Mouse (Mus musculus) kidney, postnatal 0 days (tissue): ENCODE measurements at regions not wholly inside any gene's neighbourhood (a gene's known extent, or its start where the extent isn't known, plus 50 kb on each side); places are given as distances from the start of the nearest gene placed in this dataset.

Experiments
- ATAC-seq: fragments of 200-750 bp; cut with Nextera tagmentation; replicated peaks from 2 replicates; pipeline ENCODE4 v1.8.0; 2017; ENCODE audit warnings: low read depth, moderate number of reproducible peaks, moderate TSS enrichment, moderate library complexity; ENCODE audit not compliant: low FRiP score
- DNase-seq: peaks from one replicate; pipeline ENCODE4 v3.0.0-alpha.2; 2016; ENCODE audit warnings: low spot score
- H3K27ac ChIP-seq: fragments of 300-500 bp; sonication (generic); 2 replicates; pipeline ENCODE4 v1.5.1; 2014; ENCODE audit warnings: mild to moderate bottlenecking
- H3K27me3 ChIP-seq: fragments of 300-500 bp; sonication (generic); 2 replicates; pipeline ENCODE4 v1.6.1; 2014; ENCODE audit warnings: low read length, mixed read lengths; ENCODE audit not compliant: insufficient read depth
- H3K36me3 ChIP-seq: fragments of 300-500 bp; sonication (generic); 2 replicates; pipeline ENCODE4 v1.6.1; 2014; ENCODE audit warnings: low read length, mixed read lengths; ENCODE audit not compliant: insufficient read depth
- H3K4me1 ChIP-seq: fragments of 300-500 bp; sonication (generic); replicated peaks from 2 replicates; pipeline ENCODE4 v1.6.1; 2014; ENCODE audit warnings: antibody characterized with exemption, low read length, mixed read lengths; ENCODE audit not compliant: insufficient read depth
- H3K4me2 ChIP-seq: fragments of 300-500 bp; sonication (generic); 2 replicates; pipeline ENCODE4 v1.6.1; 2014; ENCODE audit warnings: mild to moderate bottlenecking, low read length, moderate library complexity, mixed read lengths
- H3K4me3 ChIP-seq: fragments of 300-500 bp; sonication (generic); replicated peaks from 2 replicates; pipeline ENCODE4 v1.5.1; 2014; ENCODE audit warnings: low read depth, low read length
- H3K9ac ChIP-seq: fragments of 300-500 bp; sonication (generic); 2 replicates; pipeline ENCODE4 v1.6.1; 2014; ENCODE audit warnings: low read depth, low read length
- H3K9me3 ChIP-seq: fragments of 300-500 bp; sonication (generic); replicated peaks from 2 replicates; pipeline ENCODE4 v1.6.1; 2016; ENCODE audit warnings: low read length, inconsistent platforms, mixed read lengths
- CTCF ChIP-seq: IDR thresholded peaks from 2 replicates; pipeline ENCODE4 v1.5.1; 2016; ENCODE audit warnings: antibody characterized with exemption, low read depth, mild to moderate bottlenecking, moderate library complexity
- WGBS: fragments of 180-500 bp; shearing (Covaris S2); extraction: QIAGEN DNeasy Blood & Tissue Kit; methylation state at CpG from one replicate; pipeline ENCODE4 v1.1.7; 2014; 5-methylcytosine and 5-hydroxymethylcytosine counted together

DNA sequence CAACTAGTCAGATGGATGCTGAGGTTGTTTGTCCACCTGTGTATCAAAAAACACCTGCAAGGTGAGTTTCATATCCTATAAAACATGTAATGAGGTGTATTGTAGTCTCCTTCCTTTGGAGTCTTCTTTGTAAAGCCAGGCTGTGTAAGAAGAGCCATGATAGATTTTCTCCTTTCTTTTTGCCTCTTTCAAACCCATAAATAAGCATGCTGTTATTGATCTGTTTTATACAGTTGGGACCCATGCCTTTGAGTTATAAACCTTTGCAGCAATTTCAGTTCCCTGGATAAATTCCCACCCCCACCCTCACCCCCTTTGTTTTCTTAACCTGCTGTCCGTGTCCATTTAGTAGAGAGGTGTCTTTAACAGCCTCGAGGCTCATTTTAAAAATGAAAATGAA is 131.0 kb upstream of the Rgs17 start:
- H3K4me3 ChIP-seq: no peak overlapping the region
- ATAC-seq (no peak), DNase-seq (no peak)
- no peaks in the 10 kb centered on the region for H3K36me3 ChIP-seq
- no peak overlapping the region for H3K9ac ChIP-seq
- no peak overlapping the region for H3K4me2 ChIP-seq
- H3K4me1 ChIP-seq: no peaks in the 10 kb centered on the region
- no peak overlapping the region for H3K27ac ChIP-seq
- no peak for TF ChIP-seq CTCF
- 22% methylated on average over 2 of the region's 2 CpGs for WGBS
- no peaks in the 10 kb centered on the region for H3K27me3 ChIP-seq
- H3K9me3 ChIP-seq: no peaks in the 10 kb centered on the region

DNA sequence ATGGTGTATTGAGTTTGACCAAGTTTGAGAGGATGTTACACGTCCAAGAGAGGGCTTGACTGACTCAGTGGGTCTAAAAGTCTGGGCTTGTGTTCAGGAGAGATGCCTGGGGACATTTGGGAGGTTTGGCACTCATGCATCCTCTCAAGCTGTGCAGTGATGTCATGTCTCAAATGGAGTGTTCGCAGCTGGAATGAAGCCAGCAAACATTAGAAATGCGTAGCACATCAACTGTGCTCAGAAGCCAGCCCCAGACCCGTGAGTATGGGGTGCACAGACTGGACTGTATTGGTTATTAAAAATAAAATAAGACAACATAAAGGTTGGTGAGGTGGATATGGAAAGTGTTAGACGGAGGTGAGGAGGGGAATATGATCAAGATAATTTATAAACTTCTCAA is 121.2 kb upstream of the Rgs17 start:
- H3K9me3 ChIP-seq: no peaks in the 10 kb centered on the region
- H3K36me3 ChIP-seq: no peaks in the 10 kb centered on the region
- DNase-seq (no peak), ATAC-seq (no peak)
- no peak overlapping the region for H3K4me3 ChIP-seq
- TF ChIP-seq CTCF: no peak
- H3K4me2 ChIP-seq: no peak overlapping the region
- H3K4me1 ChIP-seq: no peaks in the 10 kb centered on the region
- no peak overlapping the region for H3K9ac ChIP-seq
- 75% methylated on average over 5 of the region's 5 CpGs for WGBS
- no peaks in the 10 kb centered on the region for H3K27me3 ChIP-seq
- no peak overlapping the region for H3K27ac ChIP-seq

DNA sequence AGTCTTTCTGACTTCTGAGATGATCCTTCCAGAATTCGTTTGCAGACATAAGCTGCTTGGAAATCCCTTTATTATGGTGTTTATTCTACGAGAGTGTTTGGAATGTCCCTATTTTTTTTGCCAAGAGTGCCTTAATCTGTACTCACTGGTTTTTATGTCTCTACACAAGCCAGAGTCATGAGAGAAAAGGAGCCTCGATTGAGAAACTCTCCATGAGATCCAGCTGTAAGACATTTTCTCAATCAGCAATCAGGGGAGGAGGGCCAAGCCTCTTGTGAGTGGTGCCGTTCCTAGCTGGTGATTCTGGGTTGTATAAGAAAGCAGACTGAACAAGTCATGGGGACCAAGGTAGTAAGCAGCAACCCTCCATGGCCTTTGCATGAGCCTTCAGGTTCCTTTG is 117.6 kb upstream of the Rgs17 start:
- Histone ChIP-seq H3K27ac (no peak overlapping the region), H3K9ac (no peak overlapping the region), H3K36me3 (no peaks in the 10 kb centered on the region), H3K4me1 (no peaks in the 10 kb centered on the region), H3K27me3 (no peaks in the 10 kb centered on the region), H3K9me3 (no peaks in the 10 kb centered on the region), H3K4me3 (no peak overlapping the region), H3K4me2 (no peak overlapping the region)
- DNase-seq (peak; percentile 10), ATAC-seq (no peak)
- TF ChIP-seq CTCF: no peak
- 59% methylated on average over 4 of the region's 4 CpGs for WGBS

DNA sequence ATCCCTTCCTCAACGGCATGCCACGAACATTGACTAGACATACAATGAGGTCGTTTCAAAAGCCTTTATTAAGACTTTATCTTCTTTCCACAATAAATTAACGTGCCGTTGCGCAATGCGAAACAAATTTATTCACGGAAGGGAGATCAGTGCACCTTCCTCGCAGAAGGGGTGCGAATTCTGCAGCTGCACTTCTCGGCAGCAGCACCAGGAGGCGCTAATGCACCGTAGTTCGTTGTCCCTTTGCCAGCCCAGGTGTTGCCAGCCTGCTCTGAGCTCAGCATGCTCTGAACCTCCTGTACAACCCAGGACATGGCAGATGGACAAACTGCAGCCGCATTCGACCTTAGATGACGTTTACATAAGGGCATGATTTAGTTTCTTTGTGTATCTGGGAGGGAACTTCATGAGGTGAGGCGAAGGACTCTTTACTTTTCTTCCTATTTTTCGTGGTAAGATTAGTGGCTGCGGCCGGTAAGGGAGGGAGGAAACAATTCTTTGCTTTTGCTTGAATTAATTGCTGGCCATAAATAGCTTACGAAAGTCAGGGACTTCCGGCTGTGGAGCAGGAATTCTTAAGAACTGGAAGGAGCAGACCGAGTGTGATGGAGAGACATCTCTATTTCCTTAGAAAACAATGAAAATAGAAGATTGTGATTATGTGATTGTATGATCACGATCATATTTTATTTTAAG is 113.7 kb upstream of the Rgs17 start:
- ATAC-seq (peak; percentile 72; the same call in 1 of the 2 replicates), DNase-seq (peak; percentile 63)
- Histone ChIP-seq H3K27me3 (no peaks in the 10 kb centered on the region), H3K27ac (no peak overlapping the region), H3K9me3 (no peaks in the 10 kb centered on the region), H3K9ac (no peak overlapping the region), H3K4me1 (no peaks in the 10 kb centered on the region), H3K4me3 (peak overlapping the region; percentile 5; the same call in 1 of the 2 replicates), H3K4me2 (peak overlapping the region; percentile 47), H3K36me3 (no peaks in the 10 kb centered on the region)
- TF ChIP-seq CTCF: peak; percentile 88
- 11% methylated on average over 25 of the region's 25 CpGs for WGBS

DNA sequence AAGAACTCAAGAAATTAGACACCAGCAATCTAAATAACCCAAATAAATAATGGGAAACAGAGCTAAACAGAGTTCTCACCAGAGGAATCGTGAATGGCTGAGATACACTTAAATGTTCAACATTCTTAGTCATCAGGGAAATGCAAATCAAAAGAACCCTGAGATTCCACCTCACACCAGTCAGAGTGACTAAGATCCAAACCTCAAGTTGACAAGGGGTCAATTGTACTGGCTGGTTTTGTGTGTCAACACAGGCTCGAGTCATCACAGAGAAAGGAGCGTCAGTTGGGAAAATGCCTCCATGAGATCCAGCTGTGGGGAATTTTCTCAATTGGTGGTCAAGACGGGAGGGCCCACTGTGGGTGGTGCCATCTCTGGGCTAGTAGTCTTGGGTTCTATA is 110.3 kb upstream of the Rgs17 start:
- no peaks in the 10 kb centered on the region for H3K4me1 ChIP-seq
- DNase-seq: no peak
- H3K4me3 ChIP-seq: no peak overlapping the region
- no peak for TF ChIP-seq CTCF
- H3K9ac ChIP-seq: no peak overlapping the region
- H3K27me3 ChIP-seq: no peaks in the 10 kb centered on the region
- WGBS: 74% methylated on average over 4 of the region's 4 CpGs
- no peaks in the 10 kb centered on the region for H3K9me3 ChIP-seq
- H3K36me3 ChIP-seq: no peaks in the 10 kb centered on the region
- no peak overlapping the region for H3K4me2 ChIP-seq
- no peak overlapping the region for H3K27ac ChIP-seq
- no peak for ATAC-seq

DNA sequence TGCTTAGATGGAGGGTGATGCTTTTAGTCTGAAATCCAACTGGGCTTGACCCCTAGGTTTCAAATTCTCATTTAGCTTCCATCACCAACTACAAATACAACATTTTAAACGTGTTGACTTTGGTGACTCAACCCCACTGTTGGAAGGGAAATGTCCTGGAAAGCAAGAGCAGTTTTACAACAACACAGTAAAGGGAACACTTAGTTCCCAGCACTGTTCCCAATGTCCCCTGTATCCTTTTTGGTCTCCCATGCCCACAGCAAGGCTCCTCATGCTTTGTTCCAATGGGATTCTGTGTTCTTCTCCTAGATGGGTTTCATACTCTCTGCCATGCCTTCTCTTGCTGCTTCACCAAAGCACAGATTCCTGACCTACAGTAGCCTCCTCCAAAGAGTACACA is 105.4 kb upstream of the Rgs17 start:
- H3K4me1 ChIP-seq: no peaks in the 10 kb centered on the region
- no peak overlapping the region for H3K9ac ChIP-seq
- TF ChIP-seq CTCF: no peak
- H3K9me3 ChIP-seq: no peaks in the 10 kb centered on the region
- ATAC-seq (no peak), DNase-seq (no peak)
- H3K27ac ChIP-seq: no peak overlapping the region
- 41% methylated on average over 1 of the region's 1 CpGs for WGBS
- H3K36me3 ChIP-seq: no peaks in the 10 kb centered on the region
- H3K4me3 ChIP-seq: no peak overlapping the region
- no peaks in the 10 kb centered on the region for H3K27me3 ChIP-seq
- H3K4me2 ChIP-seq: no peak overlapping the region

DNA sequence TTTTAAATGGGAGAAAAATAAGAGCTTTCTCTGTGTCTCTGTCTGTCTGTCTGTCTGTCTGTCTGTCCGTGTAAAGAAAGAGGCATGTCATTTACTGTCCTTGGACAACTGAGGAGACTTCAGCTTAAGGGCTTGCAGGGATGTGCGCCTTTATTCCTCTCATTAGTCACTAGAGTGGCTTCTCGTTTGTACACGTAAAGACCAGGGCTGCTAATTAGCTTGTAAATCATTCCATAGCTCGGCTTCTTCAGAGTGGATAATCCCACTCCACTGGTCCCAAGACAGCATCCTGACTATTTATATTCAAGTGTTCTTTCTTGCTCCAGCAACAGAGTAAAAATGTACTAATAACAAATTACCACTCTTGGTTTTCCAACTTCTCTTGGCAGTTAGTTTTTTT is 104.1 kb upstream of the Rgs17 start:
- DNase-seq (no peak), ATAC-seq (no peak)
- TF ChIP-seq CTCF: no peak
- H3K4me2 ChIP-seq: no peak overlapping the region
- no peak overlapping the region for H3K4me3 ChIP-seq
- H3K9me3 ChIP-seq: no peaks in the 10 kb centered on the region
- no peak overlapping the region for H3K9ac ChIP-seq
- no peak overlapping the region for H3K27ac ChIP-seq
- 35% methylated on average over 5 of the region's 5 CpGs for WGBS
- no peaks in the 10 kb centered on the region for H3K27me3 ChIP-seq
- no peaks in the 10 kb centered on the region for H3K36me3 ChIP-seq
- H3K4me1 ChIP-seq: no peaks in the 10 kb centered on the region
